Mouse (Mus musculus): ENCODE results near the gene Trpm3. TPM values are rescaled to one million over a fixed set of nuclear protein-coding genes. Genes with fewer than 3 reads are reported as not detected.

Gene Trpm3
- polyA plus RNA-seq, 1 experiment from 2014 or later: 6.0 TPM

GRCm38 (mm10) chr19:22758496-22758895 lies 619.6 kb downstream of the Trpm3 start:
- H3K4me1 ChIP-seq: peaks cover 1% of the 10 kb centered on the region; the same call in 1 of the 2 replicates
- no peaks in the 10 kb centered on the region for H3K36me3 ChIP-seq (replicated peaks)
- H3K4me3 ChIP-seq: no peak overlapping the region
- DNase-seq (ENCODE audit: extremely low spot score, low spot score): no peak
- no peaks in the 10 kb centered on the region for H3K9me3 ChIP-seq
- no peaks in the 10 kb centered on the region for H3K27me3 ChIP-seq (ENCODE audit: poor library complexity, severe bottlenecking)
- 88% methylated on average over 2 of the region's 2 CpGs for WGBS
- no peak overlapping the region for H3K27ac ChIP-seq

- Histone ChIP-seq H3K4me1 (no peaks in the 10 kb centered on the region), H3K27me3 (ENCODE audit: poor library complexity, severe bottlenecking) (no peaks in the 10 kb centered on the region), H3K4me3 (no peak overlapping the region), H3K9me3 (no peaks in the 10 kb centered on the region), H3K36me3 (replicated peaks) (no peaks in the 10 kb centered on the region), H3K27ac (no peak overlapping the region)
- DNase-seq (ENCODE audit: extremely low spot score, low spot score): no peak
- 85% methylated on average over 3 of the region's 3 CpGs for WGBS
These were observed 629.4 kb downstream of the Trpm3 start for GRCm38 (mm10) chr19:22768242-22768641.

- Histone ChIP-seq H3K27me3 (ENCODE audit: poor library complexity, severe bottlenecking) (no peaks in the 10 kb centered on the region), H3K4me1 (no peaks in the 10 kb centered on the region), H3K36me3 (replicated peaks) (no peaks in the 10 kb centered on the region), H3K9me3 (no peaks in the 10 kb centered on the region), H3K4me3 (no peak overlapping the region), H3K27ac (no peak overlapping the region)
- DNase-seq (ENCODE audit: extremely low spot score, low spot score): no peak
- 95% methylated on average over 3 of the region's 3 CpGs for WGBS
These were observed 636.4 kb downstream of the Trpm3 start for GRCm38 (mm10) chr19:22775191-22775695.

- Histone ChIP-seq H3K27ac (no peak overlapping the region), H3K9me3 (no peaks in the 10 kb centered on the region), H3K4me1 (no peaks in the 10 kb centered on the region), H3K27me3 (ENCODE audit: poor library complexity, severe bottlenecking) (no peaks in the 10 kb centered on the region), H3K36me3 (replicated peaks) (no peaks in the 10 kb centered on the region), H3K4me3 (no peak overlapping the region)
- DNase-seq (ENCODE audit: extremely low spot score, low spot score): no peak
- WGBS: 81% methylated on average over 7 of the region's 7 CpGs
These were observed 641.5 kb downstream of the Trpm3 start for GRCm38 (mm10) chr19:22780192-22780843.

GRCm38 (mm10) chr19:22781579-22781978 lies 642.7 kb downstream of the Trpm3 start:
- Histone ChIP-seq H3K4me1 (no peaks in the 10 kb centered on the region), H3K9me3 (0 out of 2 replicates have a peak, but pooled peaks cover under 1% of the 10 kb centered on the region), H3K36me3 (replicated peaks) (no peaks in the 10 kb centered on the region), H3K4me3 (no peak overlapping the region), H3K27me3 (ENCODE audit: poor library complexity, severe bottlenecking) (no peaks in the 10 kb centered on the region), H3K27ac (no peak overlapping the region)
- no peak for DNase-seq (ENCODE audit: extremely low spot score, low spot score)

- DNase-seq (ENCODE audit: extremely low spot score, low spot score): no peak
- WGBS: 92% methylated on average over 2 of the region's 2 CpGs
- H3K27ac ChIP-seq: no peak overlapping the region
- H3K4me1 ChIP-seq: no peaks in the 10 kb centered on the region
- no peaks in the 10 kb centered on the region for H3K36me3 ChIP-seq (replicated peaks)
- H3K4me3 ChIP-seq: no peak overlapping the region
- H3K9me3 ChIP-seq: 0 out of 2 replicates have a peak, but pooled peaks cover 4% of the 10 kb centered on the region
- no peaks in the 10 kb centered on the region for H3K27me3 ChIP-seq (ENCODE audit: poor library complexity, severe bottlenecking)
These were observed 644.9 kb downstream of the Trpm3 start for GRCm38 (mm10) chr19:22783745-22784144.

GRCm38 (mm10) chr19:22789753-22790152 lies 650.9 kb downstream of the Trpm3 start:
- H3K27ac ChIP-seq: no peak overlapping the region
- no peaks in the 10 kb centered on the region for H3K4me1 ChIP-seq
- no peaks in the 10 kb centered on the region for H3K27me3 ChIP-seq (ENCODE audit: poor library complexity, severe bottlenecking)
- 93% methylated on average over 3 of the region's 3 CpGs for WGBS
- no peak overlapping the region for H3K4me3 ChIP-seq
- H3K36me3 ChIP-seq (replicated peaks): no peaks in the 10 kb centered on the region
- 0 out of 2 replicates have a peak, but pooled peaks cover 4% of the 10 kb centered on the region for H3K9me3 ChIP-seq
- no peak for DNase-seq (ENCODE audit: extremely low spot score, low spot score)

- H3K27ac ChIP-seq: no peak overlapping the region
- no peaks in the 10 kb centered on the region for H3K36me3 ChIP-seq (replicated peaks)
- no peaks in the 10 kb centered on the region for H3K27me3 ChIP-seq (ENCODE audit: poor library complexity, severe bottlenecking)
- WGBS: 92% methylated on average over 2 of the region's 2 CpGs
- H3K9me3 ChIP-seq: no peaks in the 10 kb centered on the region; the same call in 1 of the 2 replicates
- no peak for DNase-seq (ENCODE audit: extremely low spot score, low spot score)
- H3K4me3 ChIP-seq: no peak overlapping the region
- H3K4me1 ChIP-seq: no peaks in the 10 kb centered on the region
These were observed 658.1 kb downstream of the Trpm3 start for GRCm38 (mm10) chr19:22796996-22797395.

GRCm38 (mm10) chr19:22800471-22800870 lies 661.6 kb downstream of the Trpm3 start:
- Histone ChIP-seq H3K9me3 (no peaks in the 10 kb centered on the region; the same call in 1 of the 2 replicates), H3K4me1 (no peaks in the 10 kb centered on the region), H3K27ac (no peak overlapping the region), H3K36me3 (replicated peaks) (no peaks in the 10 kb centered on the region), H3K27me3 (ENCODE audit: poor library complexity, severe bottlenecking) (no peaks in the 10 kb centered on the region), H3K4me3 (no peak overlapping the region)
- 59% methylated on average over 5 of the region's 5 CpGs for WGBS
- no peak for DNase-seq (ENCODE audit: extremely low spot score, low spot score)

- H3K4me1 ChIP-seq: no peaks in the 10 kb centered on the region
- H3K27me3 ChIP-seq (ENCODE audit: poor library complexity, severe bottlenecking): no peaks in the 10 kb centered on the region
- no peak overlapping the region for H3K27ac ChIP-seq
- no peak overlapping the region for H3K4me3 ChIP-seq
- no peak for DNase-seq (ENCODE audit: extremely low spot score, low spot score)
- no peaks in the 10 kb centered on the region for H3K9me3 ChIP-seq
- H3K36me3 ChIP-seq (replicated peaks): no peaks in the 10 kb centered on the region
These were observed 664.5 kb downstream of the Trpm3 start for GRCm38 (mm10) chr19:22803396-22803795.

- Histone ChIP-seq H3K4me3 (no peak overlapping the region), H3K4me1 (no peaks in the 10 kb centered on the region), H3K9me3 (no peaks in the 10 kb centered on the region), H3K27me3 (ENCODE audit: poor library complexity, severe bottlenecking) (no peaks in the 10 kb centered on the region), H3K27ac (no peak overlapping the region), H3K36me3 (replicated peaks) (no peaks in the 10 kb centered on the region)
- no peak for DNase-seq (ENCODE audit: extremely low spot score, low spot score)
- 81% methylated on average over 2 of the region's 2 CpGs for WGBS
These were observed 665.5 kb downstream of the Trpm3 start for GRCm38 (mm10) chr19:22804311-22804710.

- Histone ChIP-seq H3K4me3 (no peak overlapping the region), H3K27ac (no peak overlapping the region), H3K9me3 (peaks cover 9% of the 10 kb centered on the region), H3K36me3 (replicated peaks) (0 out of 2 replicates have a peak, but pooled peaks cover 3% of the 10 kb centered on the region), H3K27me3 (ENCODE audit: poor library complexity, severe bottlenecking) (no peaks in the 10 kb centered on the region), H3K4me1 (no peaks in the 10 kb centered on the region)
- 95% methylated on average over 3 of the region's 3 CpGs for WGBS
- no peak for DNase-seq (ENCODE audit: extremely low spot score, low spot score)
These were observed 671.4 kb downstream of the Trpm3 start for GRCm38 (mm10) chr19:22810247-22810646.

- Histone ChIP-seq H3K4me1 (peaks cover 30% of the 10 kb centered on the region), H3K36me3 (replicated peaks) (no peaks in the 10 kb centered on the region), H3K4me3 (no peak overlapping the region), H3K27me3 (ENCODE audit: poor library complexity, severe bottlenecking) (peaks cover 28% of the 10 kb centered on the region), H3K9me3 (no peaks in the 10 kb centered on the region), H3K27ac (no peak overlapping the region)
- 78% methylated on average over 8 of the region's 8 CpGs for WGBS
- no peak for DNase-seq (ENCODE audit: extremely low spot score, low spot score)
These were observed 682.9 kb downstream of the Trpm3 start for GRCm38 (mm10) chr19:22821741-22822140.
